Mouse (Mus musculus) megakaryocyte-erythroid progenitor cell, adult 5-6 weeks (primary cell): Measurements from ENCODE around the gene Tceal6. TPM values are rescaled to one million over a fixed set of nuclear protein-coding genes. Genes with fewer than 3 reads are reported as not detected.
"Not testable (repeated sequence)": the region's sequence is repeated elsewhere in the genome, so short reads cannot be mapped to it uniquely, and the experiment has no call there.

Source experiments
- ATAC-seq: replicated peaks from 2 replicates; pipeline ENCODE4 v1.8.0; 2016; ENCODE audit warnings: mild to moderate bottlenecking, inconsistent platforms; ENCODE audit not compliant: severe bottlenecking, poor library complexity, low FRiP score, low TSS enrichment
- total RNA-seq, 2 experiments: library from RNA; stranded (forward) in 1 of 2; stranded (reverse) in 1 of 2; fragments of 200-1000, 215-1000 nt in 1 of 2; fragments of >200 nt in 1 of 2; fragmentation: Nextera tagmentation in 1 of 2; gene quantifications; 2 replicates each; pipeline ENCODE4 v1.2.3; 2014 to 2017

Tceal6 gene
- total RNA-seq (2014; fragmentation: Nextera tagmentation) (not detected in 2 replicates), total RNA-seq (2017) (not detected in 2 replicates)

DNA sequence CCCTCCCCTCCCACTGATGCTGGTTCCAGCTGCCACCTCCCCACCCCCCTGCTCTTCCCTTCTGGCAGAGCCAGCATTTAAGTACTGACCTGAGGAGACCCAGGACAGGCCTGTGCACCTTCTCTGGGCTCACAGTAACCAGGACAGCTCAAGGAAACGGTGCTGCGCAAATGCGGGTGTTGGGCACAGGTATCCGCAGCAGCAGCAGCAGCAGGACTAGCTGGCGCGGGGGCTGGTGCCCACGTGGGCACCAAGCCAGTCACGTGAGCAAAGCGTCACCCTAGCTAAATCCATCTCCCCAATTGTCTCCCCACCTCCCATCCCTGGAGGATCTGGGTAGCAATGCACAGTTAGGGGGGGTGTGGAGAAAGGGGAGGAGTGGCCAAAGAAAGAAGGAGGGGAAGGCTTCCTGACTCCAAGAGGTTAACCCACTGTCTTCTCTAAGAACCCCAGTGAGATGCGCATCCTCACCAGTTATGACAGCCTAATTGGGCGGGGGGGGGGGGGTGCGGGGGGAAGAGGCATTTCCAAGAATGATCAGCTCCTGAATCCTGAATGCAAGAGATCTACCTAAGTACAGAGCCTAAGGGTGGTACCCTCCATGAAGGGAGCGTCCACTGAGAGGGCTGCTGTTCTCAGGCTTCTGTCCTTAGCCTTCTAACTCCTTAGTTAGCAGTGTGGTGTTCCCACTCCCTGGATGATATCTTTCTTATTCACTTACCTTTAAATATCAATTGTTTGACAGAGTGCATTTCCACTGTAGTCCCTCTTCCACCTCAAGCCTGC is at the start of gene Tceal6:
Gene Tceal6 (minus strand): TSS at position 252 of the 786 bp plus-strand sequence.
- ATAC-seq: no peak

DNA sequence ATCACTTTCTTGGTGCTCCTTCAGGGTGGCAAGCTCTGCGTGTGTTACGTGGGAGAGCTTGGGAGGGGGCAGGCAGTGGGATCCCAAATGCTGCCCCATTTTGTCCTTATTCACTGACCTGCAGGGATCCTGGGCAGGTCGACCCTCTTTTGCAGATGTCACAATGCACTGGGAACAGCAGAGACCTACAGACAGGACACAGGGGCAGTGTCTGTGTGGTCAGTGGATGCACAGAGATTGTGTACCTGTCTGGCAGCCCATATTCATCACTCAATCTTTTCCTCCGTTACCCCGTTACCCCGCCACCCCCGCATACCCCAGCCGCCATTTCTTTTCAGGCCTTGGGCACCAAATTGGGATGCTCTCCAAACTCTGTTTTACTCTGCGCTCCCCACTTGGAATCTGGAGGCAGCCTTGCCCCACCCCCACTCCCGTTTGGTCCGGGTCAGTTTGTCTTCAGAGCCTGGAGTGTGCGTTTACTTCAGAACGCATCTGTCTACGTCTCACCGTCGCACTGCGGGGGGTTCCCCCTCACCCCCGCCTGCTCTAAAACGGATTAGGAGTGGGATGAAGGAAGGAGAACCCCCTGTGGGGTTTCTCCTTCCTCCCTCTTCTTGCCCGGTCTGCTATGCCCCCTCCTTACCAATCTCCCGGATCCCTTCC is 583 bp downstream of the Tceal6 start:
- not testable (repeated sequence) for ATAC-seq

DNA sequence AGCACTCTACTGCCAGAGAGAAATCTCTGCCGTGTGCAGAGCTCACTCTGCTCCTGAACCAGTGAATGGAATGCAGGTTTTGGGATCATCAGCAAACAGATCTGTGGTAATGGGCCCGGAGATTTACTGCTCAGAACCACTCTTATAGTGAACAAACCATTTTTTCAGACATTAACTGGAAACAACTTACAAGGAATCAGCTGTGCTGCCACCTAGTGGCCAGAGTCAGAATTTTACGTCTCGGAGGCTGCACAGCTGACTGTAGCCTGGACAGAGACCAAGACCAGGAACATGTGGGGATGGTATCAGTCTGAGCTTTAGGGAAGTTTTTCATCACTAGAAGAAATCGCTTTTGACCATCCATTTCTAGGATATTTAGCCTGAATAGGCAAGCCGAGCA is 20.6 kb downstream of the Tceal6 start:
- not testable (repeated sequence) for ATAC-seq

DNA sequence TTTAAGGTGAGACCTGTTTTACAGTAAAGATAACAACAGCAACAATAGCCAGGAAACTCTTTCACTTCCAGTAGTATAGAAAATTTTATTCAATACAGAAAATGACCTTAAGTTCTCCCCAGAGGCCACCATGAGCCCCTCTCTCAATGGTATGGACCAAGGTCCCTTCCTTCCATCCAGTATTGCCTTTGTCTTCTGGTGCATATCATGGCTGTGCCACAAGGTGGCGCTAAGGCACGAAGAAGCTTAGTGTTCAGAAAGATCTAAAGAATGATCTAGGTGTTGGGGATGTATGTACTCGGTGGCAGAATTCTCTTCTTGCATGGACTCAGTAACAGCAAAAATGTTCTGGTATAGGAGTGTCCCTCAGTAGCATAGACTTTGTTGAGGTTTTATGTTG is 21.8 kb downstream of the Tceal6 start:
- peak; percentile 57; the same call in 1 of the 2 replicates for ATAC-seq

DNA sequence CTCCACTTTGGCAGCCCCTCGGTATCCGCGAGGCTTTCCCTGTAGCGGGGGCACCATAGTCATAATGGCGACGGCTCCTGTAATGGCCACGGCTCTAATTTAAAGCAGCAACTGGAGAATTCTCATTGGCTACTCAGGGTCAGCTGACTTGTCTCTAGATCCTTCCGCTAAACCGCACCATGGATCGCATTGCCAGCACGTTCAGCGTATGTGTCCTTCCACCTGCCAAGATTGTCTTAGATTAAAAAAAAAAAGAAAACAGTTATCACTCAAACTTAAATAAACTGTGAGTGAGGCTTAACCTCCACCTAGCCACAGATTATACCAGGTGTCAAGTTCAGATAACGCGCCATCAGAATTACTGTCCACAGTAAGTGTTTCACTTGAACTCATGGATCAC is 33.0 kb downstream of the Tceal6 start, which contains the start of gene Gm15023:
Gene Gm15023 (minus strand): TSS at position 101 of the 400 bp plus-strand sequence.
- not testable (repeated sequence) for ATAC-seq

Other genes with a start within 250 kb of the Tceal6 start
- gene Nxf2, start 245.9 kb downstream of the Tceal6 start, total RNA-seq (2014; fragmentation: Nextera tagmentation): 0.52 TPM in 1 of 2 replicates, not detected in the other
- gene Nxf2, start 245.9 kb downstream of the Tceal6 start, total RNA-seq (2017): 1.7 and 1.8 TPM in 2 replicates
- 2.0 and 3.9 TPM in 2 replicates for gene Zmat1, start 201.5 kb downstream of the Tceal6 start, total RNA-seq (2014; fragmentation: Nextera tagmentation)
- 0.99 and 1.7 TPM in 2 replicates for gene Zmat1, start 201.5 kb downstream of the Tceal6 start, total RNA-seq (2017)
- gene Gm15023, start 33.1 kb downstream of the Tceal6 start, total RNA-seq (2014; fragmentation: Nextera tagmentation): not detected in 2 replicates
- not detected in 2 replicates for gene Gm15023, start 33.1 kb downstream of the Tceal6 start, total RNA-seq (2017)
- gene Pramel3, start 91.6 kb upstream of the Tceal6 start, total RNA-seq (2014; fragmentation: Nextera tagmentation): not detected in 2 replicates
- gene Pramel3, start 91.6 kb upstream of the Tceal6 start, total RNA-seq (2017): not detected in 2 replicates
- gene Gm5128, start 162.6 kb upstream of the Tceal6 start, total RNA-seq (2014; fragmentation: Nextera tagmentation): not detected in 2 replicates
- gene Gm5128, start 162.6 kb upstream of the Tceal6 start, total RNA-seq (2017): not detected in 2 replicates
- not detected in 2 replicates for gene Gm7903, start 223.1 kb upstream of the Tceal6 start, total RNA-seq (2014; fragmentation: Nextera tagmentation)
- gene Gm7903, start 223.1 kb upstream of the Tceal6 start, total RNA-seq (2017): 0.11 TPM in 1 of 2 replicates, not detected in the other